Mouse (Mus musculus) CD4-positive, CD25-positive, alpha-beta regulatory T cell (primary cell): ENCODE results near the gene Polr2b. TPM values are rescaled to one million over a fixed set of nuclear protein-coding genes. Genes with fewer than 3 reads are reported as not detected.

Experiments
- polyA plus RNA-seq: library from polyadenylated mRNA; unstranded; fragments of 100-300 nt; shearing (Covaris generic); gene quantifications from one replicate; pipeline ENCODE4 v1.2.1, GENCODE M21; 2017

Gene Polr2b
- polyA plus RNA-seq, result 72.3 TPM

GRCm38 (mm10) chr5:77309924-77310772 lies at the start of gene Polr2b, which contains the start of gene Noa1:
Gene Polr2b, plus strand, starts transcription at chr5:77310147.
Gene Noa1, minus strand, starts transcription at chr5:77310084.

GRCm38 (mm10) chr5:77265081-77265670 lies 44.8 kb upstream of the Polr2b start, which contains the start of gene Rest:
Gene Rest, plus strand, starts transcription at chr5:77265491.

Other genes starting within 250 kb of the Polr2b start
- gene Hopx, start 195.0 kb upstream of the Polr2b start, polyA plus RNA-seq, result 305 TPM
- gene Spink2, start 98.7 kb upstream of the Polr2b start, polyA plus RNA-seq, result not detected
- gene Rest, start 44.7 kb upstream of the Polr2b start, polyA plus RNA-seq, result 29.1 TPM
- gene Noa1, start 63 bp upstream of the Polr2b start, polyA plus RNA-seq, result 38.7 TPM
- 3.4 TPM for gene Igfbp7, start 97.9 kb downstream of the Polr2b start, polyA plus RNA-seq